Mouse (Mus musculus) liver, adult 2 months (tissue): ENCODE results near the gene Mdc1.

Experiments
- CTCF ChIP-seq: fragments of 200-500 bp; IDR thresholded peaks from 2 replicates; pipeline ENCODE4 v1.5.1; 2011; ENCODE audit warnings: low read depth, low read length, control low read depth
- POLR2A ChIP-seq: fragments of 200-500 bp; IDR thresholded peaks from 2 replicates; pipeline ENCODE4 v1.6.1; 2011; ENCODE audit warnings: low read length, control low read depth; ENCODE audit not compliant: insufficient read depth; ENCODE audit errors: extremely low read depth

DNA sequence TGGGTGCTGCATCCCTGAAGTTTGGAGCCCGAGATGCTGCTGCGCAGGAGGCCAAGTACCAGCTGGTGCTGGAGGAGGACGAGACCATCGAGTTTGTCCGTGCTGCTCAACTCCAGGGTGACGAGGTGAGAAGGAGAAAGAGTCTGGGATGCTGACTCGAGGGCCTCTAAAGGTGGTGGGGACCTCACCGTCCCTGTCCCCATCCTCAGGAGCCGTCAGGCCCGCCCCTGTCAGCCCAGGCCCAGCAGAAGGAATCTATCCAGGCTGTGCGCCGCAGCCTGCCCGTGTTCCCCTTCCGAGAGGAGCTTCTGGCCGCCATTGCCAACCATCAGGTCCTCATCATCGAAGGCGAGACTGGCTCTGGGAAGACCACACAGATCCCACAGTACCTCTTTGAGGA is 41.6 kb downstream of the Mdc1 start:
- TF ChIP-seq CTCF (no peak), POLR2A (no peak)
